Mouse (Mus musculus): Measurements from ENCODE around the gene Eif1. TPM values are rescaled to one million over a fixed set of nuclear protein-coding genes. Genes with fewer than 3 reads are reported as not detected.
"Not testable (repeated sequence)": the region's sequence is repeated elsewhere in the genome, so short reads cannot be mapped to it uniquely, and the experiment has no call there.

Eif1 gene
- polyA plus RNA-seq, 1 experiment from 2014 or later = 674 TPM

DNA sequence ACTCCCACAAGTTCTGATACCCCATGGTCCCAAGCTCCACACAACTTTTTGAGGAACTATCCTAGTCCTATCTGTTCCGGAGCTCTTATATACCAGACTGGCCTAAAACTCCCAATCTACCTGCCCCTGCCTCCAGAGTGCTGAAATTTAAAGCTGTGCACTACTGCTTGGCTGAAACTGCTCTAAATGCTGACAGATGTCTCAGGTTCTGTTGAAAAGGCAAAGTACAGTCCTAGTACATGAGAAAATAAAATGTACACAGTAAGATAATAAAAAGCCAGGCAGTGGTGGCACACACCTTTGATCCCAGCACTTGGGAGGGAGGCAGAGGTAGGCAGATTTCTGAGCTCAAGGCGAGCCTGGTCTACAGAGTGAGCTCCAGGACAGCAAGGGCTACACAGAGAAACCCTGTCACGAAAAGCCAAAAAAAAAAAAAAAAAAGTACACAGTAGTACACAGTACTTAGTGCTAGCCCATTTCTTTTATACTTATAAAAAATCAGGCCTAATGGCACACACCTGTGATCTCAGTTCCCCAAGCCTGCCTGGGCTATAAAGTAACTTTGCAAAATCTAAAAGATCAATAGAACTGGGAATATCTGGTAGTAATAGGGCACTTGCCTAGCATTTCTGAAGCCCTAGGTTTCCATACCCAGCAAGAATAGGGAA is 3.0 kb downstream of the Eif1 start:
- no peak for DNase-seq (ENCODE audit: low read depth, low spot score)
- ATAC-seq = no peak
- no peak for TF ChIP-seq CTCF (IDR thresholded peaks at IDR 0.05)
- no peaks in the 10 kb centered on the region for H3K27me3 ChIP-seq
- in situ Hi-C loops (cut with MboI; ENCODE audit: low pct_unique_long_range_greater_than_20kb) = no loop called here
- CTCF ChIA-PET = interaction anchor here (1.0 to 2.6 kb wide), 7 partner anchors 9 to 1301 kb away, joined by 3 to 13 read pairs (median 6); no protein-coding TSS in a partner anchor
- POLR2A ChIA-PET = interaction anchor here (1.0 kb wide), 1 partner anchor 32 kb away, joined by 3 read pairs; no protein-coding TSS in a partner anchor

DNA sequence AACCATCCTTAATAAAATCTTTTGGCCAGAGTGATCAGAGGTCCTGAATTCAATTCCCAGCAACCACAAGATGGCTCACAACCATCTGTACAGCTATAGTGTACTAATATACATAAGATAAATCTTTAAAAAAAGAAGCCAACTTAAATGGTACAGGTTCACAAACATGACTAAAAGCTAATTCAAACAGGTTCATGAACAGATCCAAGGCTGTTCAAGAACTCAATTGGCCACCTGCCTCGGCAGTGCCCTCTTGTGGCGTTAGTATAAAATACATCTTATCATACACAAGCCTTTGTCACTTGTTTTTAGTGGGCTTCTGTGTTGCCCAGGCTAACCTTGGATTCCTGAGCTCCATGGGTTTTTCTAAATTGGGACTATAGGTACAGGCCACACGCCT is 3.9 kb downstream of the Eif1 start:
- in situ Hi-C loops (cut with MboI; ENCODE audit: low pct_unique_long_range_greater_than_20kb) = no loop called here
- ATAC-seq (no peak), DNase-seq (ENCODE audit: low read depth, low spot score) (no peak)
- CTCF ChIA-PET = interaction anchor here (1.0 to 2.6 kb wide), 6 partner anchors 8 to 1302 kb away, joined by 3 to 13 read pairs (median 6); no protein-coding TSS in a partner anchor
- H3K27me3 ChIP-seq = no peaks in the 10 kb centered on the region
- peak; percentile 86 for TF ChIP-seq CTCF (IDR thresholded peaks at IDR 0.05)
- POLR2A ChIA-PET = no interaction called here

DNA sequence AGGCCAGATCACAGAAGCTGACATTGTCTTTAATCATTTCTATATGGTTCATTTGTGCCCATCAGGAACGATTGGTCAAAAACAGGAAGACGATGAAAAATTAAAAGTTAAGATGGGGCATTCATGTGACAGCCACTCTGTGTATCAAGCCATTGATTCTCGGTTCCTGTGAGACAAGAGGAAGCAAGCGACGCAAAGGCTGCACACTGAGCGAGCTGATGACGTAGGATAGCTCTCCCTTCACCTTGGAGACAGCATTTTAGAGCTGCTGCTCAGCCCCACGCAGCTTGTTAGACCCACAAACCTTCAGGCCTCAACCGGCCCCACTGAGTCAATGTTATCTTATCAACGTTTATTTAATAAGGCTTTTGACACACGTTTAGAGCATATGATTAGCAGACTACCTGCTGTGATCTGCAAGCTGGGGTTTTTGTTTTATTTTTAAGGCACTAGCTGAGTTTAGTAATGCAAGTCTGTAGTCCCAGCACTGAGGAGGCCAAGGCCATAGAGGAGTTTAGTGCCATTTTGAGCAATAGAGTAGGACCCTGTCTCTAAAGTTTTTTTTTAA is 5.5 kb downstream of the Eif1 start:
- no peak for TF ChIP-seq CTCF (IDR thresholded peaks at IDR 0.05)
- in situ Hi-C loops (cut with MboI; ENCODE audit: low pct_unique_long_range_greater_than_20kb) = no loop called here
- DNase-seq (ENCODE audit: low read depth, low spot score) (no peak), ATAC-seq (no peak)
- ChIA-PET CTCF (interaction anchor here (2.2 kb wide), 1 partner anchor 11 kb away, joined by 13 read pairs; no protein-coding TSS in a partner anchor), POLR2A (no interaction called here)
- no peaks in the 10 kb centered on the region for H3K27me3 ChIP-seq

DNA sequence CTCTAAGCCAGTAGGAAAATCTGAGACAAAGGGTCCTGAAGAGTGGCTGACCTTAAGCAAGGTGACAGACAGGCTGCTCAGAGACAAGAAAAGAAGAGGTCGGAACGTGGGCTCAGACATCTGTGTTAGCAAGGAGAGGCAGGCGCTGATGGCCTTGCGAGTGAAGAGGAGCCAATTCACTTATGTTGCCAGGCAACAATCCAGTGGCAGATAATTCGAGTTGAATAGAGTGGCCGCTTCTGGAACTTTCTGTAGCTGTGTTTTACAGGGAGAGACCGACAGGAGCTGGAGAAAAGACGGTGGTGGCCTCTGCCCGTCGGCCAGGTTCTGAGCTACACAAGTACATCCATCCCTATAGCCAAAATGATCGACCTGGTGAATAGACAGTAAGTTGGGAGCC is 7.6 kb downstream of the Eif1 start:
- DNase-seq (ENCODE audit: low read depth, low spot score) (no peak), ATAC-seq (no peak)
- TF ChIP-seq CTCF (IDR thresholded peaks at IDR 0.05) = no peak
- in situ Hi-C loops (cut with MboI; ENCODE audit: low pct_unique_long_range_greater_than_20kb) = no loop called here
- ChIA-PET CTCF (interaction anchor here (1.0 kb wide), 2 partner anchors 9 to 11 kb away, joined by 3 read pairs; no protein-coding TSS in a partner anchor), POLR2A (no interaction called here)
- no peaks in the 10 kb centered on the region for H3K27me3 ChIP-seq

DNA sequence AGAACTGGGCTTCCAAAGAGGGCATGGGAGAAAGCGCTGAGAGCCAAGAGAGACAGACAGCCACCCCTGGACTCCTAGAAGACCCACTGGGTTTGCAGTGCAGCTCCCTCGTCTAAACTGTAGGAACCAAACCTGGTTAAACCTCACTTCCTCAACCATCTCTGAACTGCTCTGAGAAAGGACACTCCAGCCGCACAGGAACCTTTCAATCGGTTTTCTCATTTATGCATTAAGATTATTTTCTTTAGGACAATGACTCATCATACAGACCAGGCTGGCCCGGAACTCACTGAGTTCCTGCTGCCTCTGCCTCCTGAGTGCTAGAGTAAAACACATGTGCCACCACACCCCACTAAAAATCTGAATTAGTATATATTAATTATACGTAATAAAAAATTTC is 8.1 kb downstream of the Eif1 start:
- ChIA-PET CTCF (interaction anchor here (1.0 kb wide), 2 partner anchors 9 to 10 kb away, joined by 3 read pairs; no protein-coding TSS in a partner anchor), POLR2A (no interaction called here)
- no peak for TF ChIP-seq CTCF (IDR thresholded peaks at IDR 0.05)
- DNase-seq (ENCODE audit: low read depth, low spot score) (no peak), ATAC-seq (no peak)
- no peaks in the 10 kb centered on the region for H3K27me3 ChIP-seq
- in situ Hi-C loops (cut with MboI; ENCODE audit: low pct_unique_long_range_greater_than_20kb) = no loop called here

DNA sequence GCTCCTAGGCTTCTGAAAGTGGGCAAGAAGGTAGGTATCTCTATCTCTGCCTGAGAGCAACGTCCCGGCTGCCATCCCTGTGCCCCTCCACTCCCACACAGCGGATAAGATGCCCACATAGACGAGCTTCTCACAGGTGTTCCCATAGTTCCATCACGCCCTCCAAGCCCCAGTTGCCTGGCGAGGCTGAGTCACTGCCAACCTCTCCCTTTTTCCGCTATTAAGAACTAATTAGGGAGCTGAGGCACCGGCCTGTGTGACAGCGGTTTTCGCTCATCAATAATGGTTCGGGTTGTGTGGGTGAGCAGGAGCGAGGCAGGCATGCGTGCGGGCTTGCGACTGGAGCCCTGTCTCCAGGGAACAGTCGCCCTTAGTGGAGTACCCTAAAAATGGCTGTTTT is 10.6 kb downstream of the Eif1 start:
- ATAC-seq (peak; percentile 14), DNase-seq (ENCODE audit: low read depth, low spot score) (no peak)
- POLR2A ChIA-PET = no interaction called here
- H3K27me3 ChIP-seq = no peaks in the 10 kb centered on the region
- no peak for TF ChIP-seq CTCF (IDR thresholded peaks at IDR 0.05)
- CTCF ChIA-PET = interaction anchor here (1.3 kb wide), 1 partner anchor 14 kb away, joined by 3 read pairs; no protein-coding TSS in a partner anchor
- in situ Hi-C loops (cut with MboI; ENCODE audit: low pct_unique_long_range_greater_than_20kb) = no loop called here

DNA sequence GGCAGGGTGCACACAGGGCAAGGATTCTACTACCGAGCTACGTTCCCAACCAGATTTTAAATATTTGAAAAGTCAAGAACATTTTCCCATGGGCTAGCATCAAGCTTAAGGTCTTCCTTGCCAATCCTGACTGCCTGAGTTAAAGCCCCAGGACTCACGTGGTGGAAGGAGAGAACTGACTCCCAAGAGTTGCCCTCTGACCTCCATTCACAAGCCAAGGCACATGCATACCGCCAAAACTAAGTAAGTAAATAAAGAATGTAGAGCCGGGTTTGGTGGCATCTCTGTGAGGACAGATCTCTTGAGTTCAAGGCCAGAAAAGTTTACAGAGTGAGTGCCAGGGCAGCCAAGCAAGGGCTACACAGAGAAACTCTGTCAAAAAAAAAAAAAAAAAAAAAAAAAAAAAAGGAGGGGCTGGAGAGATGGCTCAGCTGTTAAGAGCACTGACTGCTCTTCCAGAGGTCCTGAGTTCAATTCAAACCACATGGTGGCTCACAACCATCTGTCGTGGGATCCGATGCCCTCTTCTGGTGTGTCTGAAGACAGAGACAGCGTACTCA is 11.2 kb downstream of the Eif1 start:
- H3K27me3 ChIP-seq; DNase-seq (ENCODE audit: low read depth, low spot score); ATAC-seq; in situ Hi-C loops (cut with MboI; ENCODE audit: low pct_unique_long_range_greater_than_20kb); POLR2A ChIA-PET: not testable (repeated sequence)
- CTCF ChIA-PET = interaction anchor here (1.3 to 1.8 kb wide), 2 partner anchors 7 to 13 kb away, joined by 3 to 6 read pairs; no protein-coding TSS in a partner anchor

DNA sequence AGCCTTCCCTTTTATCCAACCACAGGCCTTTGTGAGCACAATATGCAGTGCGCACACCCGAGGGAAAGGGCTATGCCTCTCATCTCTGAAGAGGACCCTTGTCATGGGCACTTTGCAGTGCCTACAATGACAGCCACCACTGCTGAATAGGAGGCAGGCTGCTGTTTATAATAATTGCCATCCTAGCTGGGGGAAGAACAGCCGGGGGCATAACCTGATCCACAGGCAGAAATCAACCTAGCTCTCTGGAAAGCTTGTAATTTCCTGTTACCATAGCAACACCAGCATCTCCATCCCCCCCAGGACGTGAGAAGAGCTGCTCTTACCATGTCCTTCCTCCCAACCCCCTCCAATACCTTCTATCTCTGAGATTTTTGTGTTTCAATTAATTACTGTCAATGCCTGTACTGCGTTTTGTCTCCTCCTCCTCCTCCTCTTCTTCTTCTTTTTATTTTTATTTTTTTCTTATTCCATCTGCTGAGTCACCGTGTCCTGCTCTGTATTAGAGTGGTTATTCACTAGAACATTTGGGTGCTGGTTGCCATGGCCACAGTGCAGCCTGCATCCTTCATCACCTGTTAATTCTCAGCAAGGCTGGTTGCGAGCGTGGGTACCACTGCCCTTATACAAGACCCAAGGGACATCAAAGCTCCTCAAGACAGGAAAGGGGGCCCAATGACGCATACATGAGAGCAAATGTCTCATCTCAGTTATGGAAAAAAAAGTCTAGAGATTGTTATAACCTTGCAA is 13.3 kb downstream of the Eif1 start:
- CTCF ChIA-PET = interaction anchor here (1.8 kb wide), 1 partner anchor 9 kb away, joined by 6 read pairs; no protein-coding TSS in a partner anchor
- TF ChIP-seq CTCF (IDR thresholded peaks at IDR 0.05) = no peak
- no peaks in the 10 kb centered on the region for H3K27me3 ChIP-seq
- in situ Hi-C loops (cut with MboI; ENCODE audit: low pct_unique_long_range_greater_than_20kb) = no loop called here
- DNase-seq (ENCODE audit: low read depth, low spot score) (no peak), ATAC-seq (no peak)
- POLR2A ChIA-PET = no interaction called here

DNA sequence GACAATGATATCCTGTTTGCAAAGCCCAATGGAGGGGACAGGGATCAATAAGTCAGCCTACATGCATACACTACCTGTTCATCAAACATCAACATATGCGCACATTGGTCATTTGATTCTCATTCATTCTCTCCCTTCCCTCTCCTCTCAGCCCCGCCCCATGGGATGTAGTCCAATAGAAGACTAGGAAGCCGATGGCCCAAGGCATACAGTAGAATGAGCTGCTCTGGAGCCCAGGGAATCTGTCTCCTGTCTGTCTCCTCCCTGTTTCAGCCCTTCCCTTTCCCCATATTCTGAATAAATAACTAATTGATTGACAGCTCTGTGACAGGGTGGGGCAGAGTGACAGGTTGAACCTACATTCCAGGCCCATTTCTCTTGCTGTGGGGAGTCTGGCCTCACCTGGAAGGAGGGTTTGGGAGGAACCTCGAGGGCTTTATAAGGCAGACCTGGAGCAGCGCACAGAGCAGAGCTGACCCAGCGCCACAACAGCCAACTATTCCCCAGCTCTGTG is 14.3 kb downstream of the Eif1 start, which contains the start of gene Gast:
Gast (plus strand) TSS at position 464 of the 514 bp plus-strand sequence.
- no peak for TF ChIP-seq CTCF (IDR thresholded peaks at IDR 0.05)
- ChIA-PET POLR2A (no interaction called here), CTCF (no interaction called here)
- in situ Hi-C loops (cut with MboI; ENCODE audit: low pct_unique_long_range_greater_than_20kb) = no loop called here
- ATAC-seq (no peak), DNase-seq (ENCODE audit: low read depth, low spot score) (no peak)
- H3K27me3 ChIP-seq = no peaks in the 10 kb centered on the region

DNA sequence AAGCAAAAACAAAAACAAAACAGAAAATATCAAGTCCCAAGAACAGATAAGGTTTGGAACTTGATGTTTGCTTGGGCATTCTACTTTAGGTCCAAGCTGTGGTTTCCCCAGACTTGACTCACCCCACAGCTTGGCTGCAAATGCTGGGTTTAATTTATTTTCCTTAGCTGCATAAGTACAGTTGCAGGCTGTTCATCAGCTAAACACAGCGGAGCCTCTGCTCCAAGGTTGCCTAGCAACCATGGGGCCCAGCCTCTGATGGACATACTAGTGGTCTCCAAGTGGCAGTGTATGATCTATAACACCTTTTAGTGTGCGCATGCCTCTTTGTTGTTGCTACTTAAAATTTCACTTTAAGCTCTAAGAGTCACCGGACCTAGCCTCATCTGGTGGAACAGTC is 16.0 kb downstream of the Eif1 start:
- DNase-seq (ENCODE audit: low read depth, low spot score) = no peak
- POLR2A ChIA-PET = no interaction called here
- CTCF ChIA-PET = interaction anchor here (1.2 to 2.6 kb wide), 2 partner anchors 8 to 12 kb away, joined by 3 to 13 read pairs; no protein-coding TSS in a partner anchor
- TF ChIP-seq CTCF (IDR thresholded peaks at IDR 0.05) = no peak
- ATAC-seq = no peak
- in situ Hi-C loops (cut with MboI; ENCODE audit: low pct_unique_long_range_greater_than_20kb) = no loop called here
- H3K27me3 ChIP-seq = no peaks in the 10 kb centered on the region
